Mouse (Mus musculus) spleen, adult 2 months (tissue): Measurements from ENCODE around the gene Krtcap2.

Experiments
- CTCF ChIP-seq: fragments of 200-500 bp; IDR thresholded peaks from 2 replicates; pipeline ENCODE4 v1.5.1; 2011; ENCODE audit warnings: mild to moderate bottlenecking, inconsistent platforms; ENCODE audit not compliant: insufficient read depth, insufficient read length, insufficient replicate concordance; ENCODE audit errors: extremely low read depth
- POLR2A ChIP-seq: fragments of 200-500 bp; IDR thresholded peaks from 2 replicates; pipeline ENCODE4 v1.6.1; 2011; ENCODE audit warnings: low read depth, low read length, inconsistent platforms

DNA sequence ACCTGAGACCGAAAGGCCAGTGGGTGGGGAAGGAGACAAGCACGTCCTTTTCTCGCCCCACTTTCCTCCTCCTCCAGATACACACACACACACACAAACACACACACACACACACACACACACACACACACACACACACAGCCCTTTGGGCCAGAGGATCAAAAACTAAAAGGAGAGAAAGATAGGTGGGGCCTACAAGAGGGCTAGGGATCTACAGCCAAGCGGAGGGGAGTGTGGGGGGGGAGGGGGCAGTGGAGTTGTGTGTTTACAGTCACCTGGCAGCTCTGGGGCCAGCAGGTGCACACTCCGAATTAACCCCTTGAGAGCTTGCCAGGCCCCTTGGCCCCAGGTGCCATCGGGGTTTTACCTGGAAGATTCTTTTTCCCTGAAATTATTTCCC lies 13.2 kb upstream of the Krtcap2 start:
- TF ChIP-seq CTCF (no peak), POLR2A (no peak)
